Mouse (Mus musculus) heart, embryonic 16.5 days (tissue): Measurements from ENCODE around the gene Dnah5. TPM values are rescaled to one million over a fixed set of nuclear protein-coding genes. Genes with fewer than 3 reads are reported as not detected.
A peak's percentile ranks its signal among the peaks of the same experiment; 100 is the strongest.

ENCODE experiments used
- ATAC-seq: fragments of 200-750 bp; cut with Nextera tagmentation; replicated peaks from 2 replicates; pipeline ENCODE4 v1.8.0; 2017; ENCODE audit warnings: moderate number of reproducible peaks; ENCODE audit not compliant: insufficient read depth, low FRiP score; ENCODE audit errors: extremely low read depth
- H3K27ac ChIP-seq: fragments of 300-500 bp; sonication (generic); 2 replicates; pipeline ENCODE4 v1.5.1; 2014; ENCODE audit warnings: mild to moderate bottlenecking, low read length, control low read depth, moderate library complexity
- H3K27me3 ChIP-seq: fragments of 300-500 bp; sonication (generic); 2 replicates; pipeline ENCODE4 v1.6.1; 2014; ENCODE audit warnings: low read length, mixed read lengths; ENCODE audit not compliant: control insufficient read depth, insufficient read depth
- H3K36me3 ChIP-seq: fragments of 300-500 bp; sonication (generic); 2 replicates; pipeline ENCODE4 v1.6.1; 2014; ENCODE audit not compliant: control insufficient read depth, insufficient read depth
- H3K4me1 ChIP-seq: fragments of 300-500 bp; sonication (generic); 2 replicates; pipeline ENCODE4 v1.6.1; 2014; ENCODE audit warnings: low read length, mixed read lengths; ENCODE audit not compliant: control insufficient read depth, insufficient read depth
- H3K4me2 ChIP-seq: fragments of 300-500 bp; sonication (generic); 2 replicates; pipeline ENCODE4 v1.6.1; 2014; ENCODE audit warnings: low read depth, mild to moderate bottlenecking, control low read depth, low read length
- H3K4me3 ChIP-seq: fragments of 300-500 bp; sonication (generic); 2 replicates; pipeline ENCODE4 v1.5.1; 2014; ENCODE audit warnings: mild to moderate bottlenecking, control low read depth, low read length
- H3K9ac ChIP-seq: fragments of 300-500 bp; sonication (generic); 2 replicates; pipeline ENCODE4 v1.6.1; 2014; ENCODE audit warnings: low read length, control low read depth
- H3K9me3 ChIP-seq: fragments of 300-500 bp; sonication (generic); replicated peaks from 2 replicates; pipeline ENCODE4 v1.6.1; 2016; ENCODE audit warnings: low read length; ENCODE audit not compliant: control insufficient read depth
- WGBS: fragments of 180-500 bp; shearing (Covaris S2); extraction: QIAGEN DNeasy Blood & Tissue Kit; methylation state at CpG from one replicate; pipeline ENCODE4 v1.1.7; 2014; 5-methylcytosine and 5-hydroxymethylcytosine counted together
- polyA plus RNA-seq: library from polyadenylated mRNA; unstranded; fragments of >200 nt; fragmentation: Nextera tagmentation; extraction: Ambion mirVana; gene quantifications from 2 replicates; pipeline ENCODE4 v1.2.1, GENCODE M21; 2015

Gene Dnah5
- polyA plus RNA-seq, 1 experiment from 2014 or later: 0.05 TPM

GRCm38 (mm10) chr15:28181862-28182261 lies 21.7 kb upstream of the Dnah5 start:
- ATAC-seq: peak; percentile 49; the same call in 1 of the 2 replicates

GRCm38 (mm10) chr15:28182567-28182966 lies 21.0 kb upstream of the Dnah5 start:
- Histone ChIP-seq H3K4me1 (no peaks in the 10 kb centered on the region), H3K27ac (no peak overlapping the region), H3K27me3 (no peaks in the 10 kb centered on the region), H3K36me3 (no peaks in the 10 kb centered on the region), H3K4me3 (no peak overlapping the region), H3K9me3 (no peaks in the 10 kb centered on the region), H3K4me2 (no peak overlapping the region), H3K9ac (no peak overlapping the region)
- 53% methylated on average over 3 of the region's 3 CpGs for WGBS
- ATAC-seq: no peak; the same call in 1 of the 2 replicates

More at GRCm38 (mm10) chr15:28181862-28182261, 21.7 kb upstream of the Dnah5 start:
- Histone ChIP-seq H3K4me1 (no peaks in the 10 kb centered on the region), H3K36me3 (no peaks in the 10 kb centered on the region), H3K9ac (peak overlapping the region; percentile 37), H3K27me3 (no peaks in the 10 kb centered on the region), H3K9me3 (no peaks in the 10 kb centered on the region), H3K27ac (no peak overlapping the region), H3K4me3 (peak overlapping the region; percentile 52), H3K4me2 (peak overlapping the region; percentile 83)
- WGBS: 9% methylated on average over 10 of the region's 10 CpGs

GRCm38 (mm10) chr15:28187472-28188360 lies 15.8 kb upstream of the Dnah5 start:
- H3K27me3 ChIP-seq: no peaks in the 10 kb centered on the region
- no peak overlapping the region for H3K9ac ChIP-seq
- no peak for ATAC-seq
- no peaks in the 10 kb centered on the region for H3K36me3 ChIP-seq
- H3K4me1 ChIP-seq: no peaks in the 10 kb centered on the region
- H3K4me3 ChIP-seq: no peak overlapping the region
- WGBS: 21% methylated on average over 22 of the region's 22 CpGs
- no peak overlapping the region; the same call in 1 of the 2 replicates for H3K4me2 ChIP-seq
- H3K9me3 ChIP-seq: no peaks in the 10 kb centered on the region
- H3K27ac ChIP-seq: no peak overlapping the region

- no peaks in the 10 kb centered on the region for H3K9me3 ChIP-seq
- no peak overlapping the region for H3K9ac ChIP-seq
- WGBS: 65% methylated on average over 11 of the region's 11 CpGs
- no peaks in the 10 kb centered on the region for H3K4me1 ChIP-seq
- H3K4me2 ChIP-seq: no peak overlapping the region
- no peaks in the 10 kb centered on the region for H3K36me3 ChIP-seq
- no peaks in the 10 kb centered on the region for H3K27me3 ChIP-seq
- no peak overlapping the region for H3K4me3 ChIP-seq
- no peak overlapping the region for H3K27ac ChIP-seq
- ATAC-seq: no peak
Observed at GRCm38 (mm10) chr15:28188361-28189011, 15.1 kb upstream of the Dnah5 start.

GRCm38 (mm10) chr15:28189668-28190067 lies 13.9 kb upstream of the Dnah5 start:
- Histone ChIP-seq H3K4me2 (peak overlapping the region; percentile 41), H3K9ac (0 out of 2 replicates have a peak overlapping the region, but pooled peaks have one; percentile 29)
- WGBS: 29% methylated on average over 12 of the region's 12 CpGs

GRCm38 (mm10) chr15:28198609-28199008 lies 4.9 kb upstream of the Dnah5 start:
- no peaks in the 10 kb centered on the region for H3K27me3 ChIP-seq
- no peak overlapping the region for H3K9ac ChIP-seq
- no peaks in the 10 kb centered on the region for H3K4me1 ChIP-seq
- no peak overlapping the region for H3K4me3 ChIP-seq
- no peak overlapping the region for H3K4me2 ChIP-seq
- H3K9me3 ChIP-seq: no peaks in the 10 kb centered on the region
- ATAC-seq: no peak
- no peaks in the 10 kb centered on the region for H3K36me3 ChIP-seq
- H3K27ac ChIP-seq: no peak overlapping the region
- whole genome bisulfite sequencing: 49% methylated on average over 4 of the region's 4 CpGs

More at GRCm38 (mm10) chr15:28189668-28190067, 13.9 kb upstream of the Dnah5 start:
- Histone ChIP-seq H3K27me3 (no peaks in the 10 kb centered on the region), H3K4me3 (peak overlapping the region; percentile 12; the same call in 1 of the 2 replicates), H3K4me1 (no peaks in the 10 kb centered on the region), H3K27ac (no peak overlapping the region), H3K36me3 (no peaks in the 10 kb centered on the region), H3K9me3 (no peaks in the 10 kb centered on the region)
- ATAC-seq: no peak

- no peak for ATAC-seq
- 76% methylated on average over 3 of the region's 3 CpGs for WGBS
- Histone ChIP-seq H3K9me3 (no peaks in the 10 kb centered on the region), H3K4me2 (no peak overlapping the region), H3K4me1 (no peaks in the 10 kb centered on the region), H3K4me3 (no peak overlapping the region), H3K36me3 (no peaks in the 10 kb centered on the region), H3K27ac (no peak overlapping the region), H3K9ac (no peak overlapping the region), H3K27me3 (no peaks in the 10 kb centered on the region)
Observed at GRCm38 (mm10) chr15:28204626-28205025, 1.1 kb downstream of the Dnah5 start.

- 54% methylated on average over 2 of the region's 2 CpGs for WGBS
- Histone ChIP-seq H3K4me3 (no peak overlapping the region), H3K4me1 (no peaks in the 10 kb centered on the region), H3K27me3 (no peaks in the 10 kb centered on the region), H3K4me2 (no peak overlapping the region), H3K9ac (no peak overlapping the region), H3K36me3 (no peaks in the 10 kb centered on the region), H3K9me3 (no peaks in the 10 kb centered on the region), H3K27ac (no peak overlapping the region)
- no peak for ATAC-seq
Observed at GRCm38 (mm10) chr15:28207545-28207944, 4.0 kb downstream of the Dnah5 start.

GRCm38 (mm10) chr15:28213057-28213456 lies 9.5 kb downstream of the Dnah5 start:
- Histone ChIP-seq H3K4me1 (no peaks in the 10 kb centered on the region), H3K9ac (no peak overlapping the region), H3K27me3 (no peaks in the 10 kb centered on the region), H3K9me3 (no peaks in the 10 kb centered on the region), H3K4me2 (no peak overlapping the region), H3K4me3 (no peak overlapping the region), H3K27ac (no peak overlapping the region), H3K36me3 (no peaks in the 10 kb centered on the region)
- WGBS: 87% methylated on average over 5 of the region's 5 CpGs
- ATAC-seq: no peak
